Mouse (Mus musculus): ENCODE data around the gene Igsf8.

GRCm38 (mm10) chr1:172352001-172352400 lies 90.6 kb downstream of the Igsf8 start:
- TF ChIP-seq CTCF (IDR thresholded peaks at IDR 0.05; ENCODE audit: low read depth) (no peak), EP300 (IDR thresholded peaks at IDR 0.05; ENCODE audit: low read depth) (no peak)
